Mouse (Mus musculus): Measurements from ENCODE around the gene Trappc13. TPM values are rescaled to one million over a fixed set of nuclear protein-coding genes. Genes with fewer than 3 reads are reported as not detected.

Gene Trappc13
- 4.4 and 4.7 TPM in 2 replicates for polyA plus RNA-seq (2012; rRNA removed)

DNA sequence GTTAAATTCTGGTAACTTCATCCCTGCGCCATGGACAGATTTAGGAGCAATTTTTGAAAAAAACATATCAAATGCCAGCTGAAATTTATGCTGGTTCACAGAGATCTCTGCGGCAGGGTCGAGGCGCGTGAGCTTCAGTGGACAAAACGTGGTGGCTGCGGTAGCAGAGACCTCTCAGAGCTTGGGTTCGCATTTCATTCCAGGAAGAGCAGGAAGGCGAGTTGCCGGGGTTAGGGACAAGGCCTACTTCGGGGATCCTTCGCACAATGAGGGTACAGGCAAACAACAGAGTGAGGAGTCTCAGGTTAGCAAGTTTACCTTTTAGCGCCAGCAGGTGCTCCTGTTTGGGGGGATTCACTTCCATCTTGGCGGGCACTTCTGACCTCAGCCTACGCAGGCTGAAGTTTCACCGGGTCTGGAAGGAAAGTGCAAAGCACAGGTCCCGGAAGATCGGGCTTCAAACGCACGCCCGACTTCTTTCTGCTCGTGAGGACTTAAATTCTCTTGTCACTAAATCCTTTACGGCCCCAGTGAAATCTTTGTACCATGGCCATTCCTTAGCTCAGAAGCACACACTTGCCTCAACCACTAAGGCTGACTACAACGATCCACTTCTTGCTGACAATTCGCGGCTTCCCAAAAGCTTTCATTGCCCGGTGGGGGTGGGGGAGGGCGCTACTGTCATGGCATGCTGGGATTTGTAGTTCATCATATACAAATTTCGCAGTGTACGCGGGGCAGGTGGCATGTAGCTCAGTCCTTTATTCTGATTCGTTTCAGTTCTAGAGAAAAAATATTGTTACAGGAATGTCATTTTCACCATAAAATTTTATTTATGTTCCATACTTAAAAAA lies at the start of gene Trappc13:
Trappc13 (minus strand) TSS at position 674 of the 854 bp plus-strand sequence.

DNA sequence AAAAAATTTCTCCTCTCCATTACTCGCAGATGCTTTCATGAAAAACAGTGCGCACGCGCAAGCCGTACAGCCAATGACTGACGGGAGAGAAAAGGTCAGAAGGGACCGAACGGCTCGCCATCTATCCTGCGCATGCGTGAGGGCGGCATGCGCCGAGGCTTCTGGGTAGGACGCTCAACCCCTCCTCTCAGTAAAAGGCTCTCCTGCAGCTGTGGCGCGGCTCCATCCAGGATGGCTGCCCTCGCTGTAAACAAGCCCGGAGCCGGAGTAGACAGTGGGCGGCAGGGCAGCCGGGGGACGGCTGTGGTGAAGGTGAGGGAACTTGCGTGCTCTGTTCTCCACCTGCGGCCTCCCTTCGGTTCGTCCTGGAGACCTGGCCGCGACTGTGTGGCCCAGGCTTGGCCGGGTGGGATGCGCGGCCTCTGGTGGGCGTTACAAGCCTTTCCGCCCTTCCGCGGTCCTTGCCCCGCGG lies 417 bp upstream of the Trappc13 start, which contains the start of gene Trim23:
Trim23 (plus strand) TSS at position 148 of the 472 bp plus-strand sequence.

DNA sequence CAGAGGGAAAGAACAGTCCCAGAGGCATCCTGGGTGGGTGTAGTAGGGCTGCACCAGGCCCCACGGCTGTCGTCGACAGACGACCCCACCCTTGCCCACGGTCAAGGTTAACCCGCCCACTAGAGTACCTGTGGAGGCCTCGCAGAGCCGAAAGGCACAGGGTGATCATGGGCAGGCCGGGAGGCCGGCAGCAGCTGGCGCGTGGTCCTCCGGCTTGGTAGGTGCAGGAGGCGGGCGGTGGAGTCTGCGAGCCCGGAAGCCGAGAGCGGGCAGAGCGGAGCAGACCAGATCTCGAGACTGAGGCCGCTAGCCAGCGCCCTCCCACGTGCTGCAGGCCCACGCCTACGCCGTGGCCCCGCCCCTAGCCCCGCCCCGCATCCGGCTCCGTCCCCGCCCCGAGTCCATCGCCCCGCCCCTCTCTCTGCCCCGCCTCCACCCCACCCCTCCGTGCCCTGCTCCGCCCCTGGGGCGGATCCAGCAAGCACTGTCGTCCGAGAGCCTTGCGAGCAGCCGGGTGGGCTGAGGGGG lies 68.9 kb downstream of the Trappc13 start, which contains the start of the genes Nln and Sgtb:
Nln (minus strand) TSS at position 327 of the 528 bp plus-strand sequence.
Sgtb (plus strand) TSS at position 454 of the 528 bp plus-strand sequence.

Other genes with a start within 250 kb of the Trappc13 start
- 7.0 and 8.9 TPM in 2 replicates for gene Nln, start 68.9 kb downstream of the Trappc13 start, polyA plus RNA-seq (2012; rRNA removed)
- gene Sgtb, start 68.7 kb downstream of the Trappc13 start, polyA plus RNA-seq (2012; rRNA removed): 0.77 and 0.86 TPM in 2 replicates
- 0.93 and 1.1 TPM in 2 replicates for gene Trim23, start 328 bp upstream of the Trappc13 start, polyA plus RNA-seq (2012; rRNA removed)
- gene Cenpk, start 50.1 kb upstream of the Trappc13 start, polyA plus RNA-seq (2012; rRNA removed): 0.14 and 0.31 TPM in 2 replicates
- gene Ppwd1, start 50.4 kb upstream of the Trappc13 start, polyA plus RNA-seq (2012; rRNA removed): 0.49 and 0.51 TPM in 2 replicates
- gene Adamts6, start 109.4 kb upstream of the Trappc13 start, polyA plus RNA-seq (2012; rRNA removed): 0.41 and 0.54 TPM in 2 replicates

Measured in colon, adult 2 months (tissue).